Comparison of ENCODE assay signal across 7 mouse cellular contexts in genomic region chr1:92832011-92833010, GRCm38 (mm10). TPM values are rescaled to one million over a fixed set of nuclear protein-coding genes. Genes with fewer than 3 reads are reported as not detected.
A peak's percentile ranks its signal among the peaks of the same experiment; 100 is the strongest.
DNase-seq lines count a peak whose midpoint lies in the region; ATAC-seq and TF ChIP-seq lines count a peak whose summit lies in the region.

No protein-coding gene starts in this region.

- peak overlapping the region; percentile 94 for H3K27ac ChIP-seq in embryonic facial prominence, embryonic 12.5 days
- peak overlapping the region; percentile 95 for H3K27ac ChIP-seq in heart, embryonic 15.5 days
- H3K27ac ChIP-seq in small intestine, adult 2 months (ENCODE audit: insufficient read depth, low read depth, low read length): no peak overlapping the region

- H3K4me1 ChIP-seq in embryonic facial prominence, embryonic 12.5 days: peaks cover 21% of the 10 kb centered on the region
- H3K4me1 ChIP-seq in heart, embryonic 15.5 days (replicated peaks): peaks cover 45% of the 10 kb centered on the region
- H3K4me1 ChIP-seq in small intestine, adult 2 months (ENCODE audit: control insufficient read depth, insufficient read depth, insufficient read length, low read length): peaks cover 5% of the 10 kb centered on the region; the same call in 1 of the 2 replicates

- peak; percentile 74 for DNase-seq in ES-CJ7 (ENCODE audit: low read depth, low spot score)
- DNase-seq in adrenal gland, postnatal 14 days: peak; percentile 71
- DNase-seq in kidney, postnatal 25 days: peak; percentile 16 to 56

- H3K4me2 ChIP-seq in embryonic facial prominence, embryonic 12.5 days (replicated peaks): peak overlapping the region; percentile 64
- peak overlapping the region; percentile 95 for H3K4me2 ChIP-seq in heart, embryonic 15.5 days

- ATAC-seq in embryonic facial prominence, embryonic 12.5 days (ENCODE audit: insufficient number of reproducible peaks, insufficient read depth, low FRiP score, low TSS enrichment): peak; percentile 18
- peak; percentile 37 for ATAC-seq in heart, embryonic 15.5 days (replicated peaks; ENCODE audit: insufficient number of reproducible peaks, insufficient read depth, low FRiP score, low read depth)
- ATAC-seq in megakaryocyte progenitor cell, adult 5-6 weeks (replicated peaks; ENCODE audit: poor library complexity): peak; percentile 18

- TF ChIP-seq CTCF in small intestine, adult 2 months (IDR thresholded peaks at IDR 0.05; ENCODE audit: extremely low read depth, insufficient read length, insufficient replicate concordance, low read depth, low read length): no peak

- peak overlapping the region; percentile 95 for H3K4me3 ChIP-seq in embryonic facial prominence, embryonic 12.5 days
- H3K4me3 ChIP-seq in heart, embryonic 15.5 days: peak overlapping the region; percentile 83
- H3K4me3 ChIP-seq in small intestine, adult 2 months (ENCODE audit: low read depth, low read length): peak overlapping the region; percentile 57

- H3K27me3 ChIP-seq in embryonic facial prominence, embryonic 12.5 days: no peaks in the 10 kb centered on the region
- H3K27me3 ChIP-seq in heart, embryonic 15.5 days: peaks cover 58% of the 10 kb centered on the region
- peaks cover 21% of the 10 kb centered on the region for H3K27me3 ChIP-seq in small intestine, adult 2 months (ENCODE audit: control insufficient read depth, insufficient read depth, low read length)

- no peaks in the 10 kb centered on the region for H3K9me3 ChIP-seq in embryonic facial prominence, embryonic 12.5 days
- no peaks in the 10 kb centered on the region for H3K9me3 ChIP-seq in heart, embryonic 15.5 days (replicated peaks)

- WGBS in embryonic facial prominence, embryonic 12.5 days: 1% methylated on average over 62 of the region's 62 CpGs
- WGBS in heart, embryonic 15.5 days: 1% methylated on average over 62 of the region's 62 CpGs
- 3% methylated on average over 62 of the region's 62 CpGs for WGBS in small intestine, adult 2 months

- peak overlapping the region; percentile 91 for H3K9ac ChIP-seq in embryonic facial prominence, embryonic 12.5 days
- peak overlapping the region; percentile 96 for H3K9ac ChIP-seq in heart, embryonic 15.5 days

- TF ChIP-seq POLR2A in small intestine, adult 2 months (IDR thresholded peaks at IDR 0.05; ENCODE audit: low read depth, low read length): no peak

- H3K36me3 ChIP-seq in embryonic facial prominence, embryonic 12.5 days: peaks cover 19% of the 10 kb centered on the region; the same call in 1 of the 2 replicates
- no peaks in the 10 kb centered on the region for H3K36me3 ChIP-seq in heart, embryonic 15.5 days
- H3K36me3 ChIP-seq in small intestine, adult 2 months (ENCODE audit: control insufficient read depth, insufficient read depth, low read length): no peaks in the 10 kb centered on the region

RNA-seq across cellular contexts. Expression of gene Gpc1, which starts 0.9 kb away (rescaled TPM):
- 41.9 and 43.2 TPM in 2 replicates for total RNA-seq in adrenal gland, postnatal 14 days (2021)
- polyA plus RNA-seq in embryonic facial prominence, embryonic 12.5 days (2016; fragmentation: Nextera tagmentation; extraction: Ambion mirVana): 79.8 and 81.4 TPM in 2 replicates
- polyA plus RNA-seq in heart, embryonic 15.5 days (2015; fragmentation: Nextera tagmentation; extraction: Ambion mirVana): 61.3 and 71.4 TPM in 2 replicates
- total RNA-seq in megakaryocyte progenitor cell, adult 5-6 weeks (2015): 41.5 and 51.3 TPM in 2 replicates
- 58.8 and 70.5 TPM in 2 replicates for total RNA-seq in megakaryocyte progenitor cell, adult 5-6 weeks (2017)
- 6.8 and 8.4 TPM in 2 replicates for polyA plus RNA-seq in small intestine, adult 2 months (2012; rRNA removed)
